Mouse (Mus musculus) retina, postnatal 1 day (tissue): ENCODE results near the gene Tmem217.

Experiments used
- DNase-seq: peaks from one replicate; pipeline ENCODE4 v3.0.0-alpha.2; 2012

Gene Tmem217

GRCm38 (mm10) chr17:29552162-29552732 is at the start of gene Tmem217:
Gene Tmem217 (minus strand): TSS chr17:29552385.
- no peak for DNase-seq

GRCm38 (mm10) chr17:29601391-29601790 is 49.2 kb upstream of the Tmem217 start:
- no peak for DNase-seq

GRCm38 (mm10) chr17:29599537-29599936 is 47.4 kb upstream of the Tmem217 start:
- no peak for DNase-seq

- no peak for DNase-seq
Measured at GRCm38 (mm10) chr17:29599051-29599450, 46.9 kb upstream of the Tmem217 start.

- DNase-seq: peak; percentile 27
Measured at GRCm38 (mm10) chr17:29596771-29597132, 44.6 kb upstream of the Tmem217 start.

- DNase-seq: peak; percentile 39
Measured at GRCm38 (mm10) chr17:29595891-29596770, 43.9 kb upstream of the Tmem217 start.

GRCm38 (mm10) chr17:29589221-29589898 is 37.2 kb upstream of the Tmem217 start:
- peak; percentile 87 for DNase-seq

GRCm38 (mm10) chr17:29586921-29587320 is 34.7 kb upstream of the Tmem217 start:
- no peak for DNase-seq

GRCm38 (mm10) chr17:29585446-29585845 is 33.3 kb upstream of the Tmem217 start:
- DNase-seq: no peak

GRCm38 (mm10) chr17:29584737-29585136 is 32.6 kb upstream of the Tmem217 start:
- DNase-seq: no peak

- DNase-seq: no peak
Measured at GRCm38 (mm10) chr17:29584306-29584705, 32.1 kb upstream of the Tmem217 start.

- no peak for DNase-seq
Measured at GRCm38 (mm10) chr17:29583569-29583968, 31.4 kb upstream of the Tmem217 start.

GRCm38 (mm10) chr17:29579579-29580126 is 27.5 kb upstream of the Tmem217 start:
- no peak for DNase-seq

GRCm38 (mm10) chr17:29569831-29570230 is 17.6 kb upstream of the Tmem217 start:
- DNase-seq: no peak

- DNase-seq: no peak
Measured at GRCm38 (mm10) chr17:29568435-29568834, 16.2 kb upstream of the Tmem217 start.

- no peak for DNase-seq
Measured at GRCm38 (mm10) chr17:29565521-29565920, 13.3 kb upstream of the Tmem217 start.

GRCm38 (mm10) chr17:29558476-29558875 is 6.3 kb upstream of the Tmem217 start:
- DNase-seq: no peak

- no peak for DNase-seq
Measured at GRCm38 (mm10) chr17:29556893-29557292, 4.7 kb upstream of the Tmem217 start.

GRCm38 (mm10) chr17:29556456-29556855 is 4.3 kb upstream of the Tmem217 start:
- DNase-seq: no peak

GRCm38 (mm10) chr17:29554176-29554575 is 2.0 kb upstream of the Tmem217 start:
- DNase-seq: no peak

GRCm38 (mm10) chr17:29551019-29551418 is 1.2 kb downstream of the Tmem217 start:
- no peak for DNase-seq

GRCm38 (mm10) chr17:29549543-29550428 is 2.4 kb downstream of the Tmem217 start, which contains the start of the genes Gm17657 and Tbc1d22b:
Gene Gm17657 (minus strand): TSS chr17:29549638.
Gene Tbc1d22b (plus strand): TSS chr17:29549785.
- DNase-seq: peak; percentile 95
